Mouse (Mus musculus) heart, embryonic 10.5 days (tissue): ENCODE data around the gene Utrn. TPM values are rescaled to one million over a fixed set of nuclear protein-coding genes. Genes with fewer than 3 reads are reported as not detected.
A peak's percentile ranks its signal among the peaks of the same experiment; 100 is the strongest.

ENCODE experiments used
- DNase-seq: peaks from one replicate; pipeline ENCODE4 v3.0.0-alpha.2; 2017; ENCODE audit warnings: low spot score
- H3K27ac ChIP-seq: fragments of 300-500 bp; sonication (generic); 2 replicates; pipeline ENCODE4 v1.5.1; 2016; ENCODE audit warnings: mild to moderate bottlenecking
- H3K27me3 ChIP-seq: fragments of 300-500 bp; sonication (generic); 2 replicates; pipeline ENCODE4 v1.6.1; 2016; ENCODE audit warnings: mild to moderate bottlenecking; ENCODE audit not compliant: poor library complexity, insufficient read depth, severe bottlenecking
- H3K36me3 ChIP-seq: fragments of 300-500 bp; sonication (generic); 2 replicates; pipeline ENCODE4 v1.6.1; 2016; ENCODE audit warnings: mild to moderate bottlenecking, moderate library complexity
- H3K4me1 ChIP-seq: fragments of 300-500 bp; sonication (generic); 2 replicates; pipeline ENCODE4 v1.6.1; 2016; ENCODE audit warnings: mild to moderate bottlenecking
- H3K4me3 ChIP-seq: fragments of 300-500 bp; sonication (generic); 2 replicates; pipeline ENCODE4 v1.5.1; 2016; ENCODE audit warnings: mild to moderate bottlenecking, moderate library complexity
- H3K9me3 ChIP-seq: fragments of 300-500 bp; sonication (generic); 2 replicates; pipeline ENCODE4 v1.6.1; 2016; ENCODE audit warnings: mild to moderate bottlenecking, moderate library complexity
- WGBS: fragments of 180-500 bp; shearing (Covaris S2); methylation state at CpG from one replicate; pipeline ENCODE4 v1.1.7; 2016; 5-methylcytosine and 5-hydroxymethylcytosine counted together
- polyA plus RNA-seq: library from polyadenylated mRNA; unstranded; fragments of >200 nt; fragmentation: Nextera tagmentation; extraction: Ambion mirVana; gene quantifications from 2 replicates; pipeline ENCODE4 v1.2.1, GENCODE M21; 2016

Gene Utrn
- polyA plus RNA-seq, 1 experiment from 2014 or later, result 65.2 TPM

GRCm38 (mm10) chr10:12729635-12730034, 139.5 kb downstream of the Utrn start:
- peaks cover 22% of the 10 kb centered on the region for H3K4me1 ChIP-seq
- no peaks in the 10 kb centered on the region for H3K9me3 ChIP-seq
- DNase-seq, result no peak
- peaks cover 47% of the 10 kb centered on the region for H3K36me3 ChIP-seq
- no peak overlapping the region for H3K27ac ChIP-seq
- no peaks in the 10 kb centered on the region for H3K27me3 ChIP-seq
- 62% methylated on average over 1 of the region's 1 CpGs for WGBS
- no peak overlapping the region for H3K4me3 ChIP-seq

GRCm38 (mm10) chr10:12729033-12729432, 140.1 kb downstream of the Utrn start:
- Histone ChIP-seq H3K4me3 (no peak overlapping the region), H3K9me3 (no peaks in the 10 kb centered on the region), H3K4me1 (peaks cover 28% of the 10 kb centered on the region), H3K27ac (0 out of 2 replicates have a peak overlapping the region, but pooled peaks have one; percentile 52), H3K27me3 (no peaks in the 10 kb centered on the region), H3K36me3 (peaks cover 44% of the 10 kb centered on the region)
- WGBS, result 59% methylated on average over 5 of the region's 5 CpGs
- no peak for DNase-seq

GRCm38 (mm10) chr10:12727881-12728280, 141.3 kb downstream of the Utrn start:
- Histone ChIP-seq H3K9me3 (no peaks in the 10 kb centered on the region), H3K27me3 (no peaks in the 10 kb centered on the region), H3K4me1 (peaks cover 30% of the 10 kb centered on the region), H3K36me3 (peaks cover 36% of the 10 kb centered on the region), H3K27ac (no peak overlapping the region), H3K4me3 (no peak overlapping the region)
- DNase-seq, result no peak
- 88% methylated on average over 3 of the region's 3 CpGs for WGBS

GRCm38 (mm10) chr10:12726041-12726608, 143.0 kb downstream of the Utrn start:
- Histone ChIP-seq H3K27me3 (no peaks in the 10 kb centered on the region), H3K4me3 (no peak overlapping the region), H3K9me3 (no peaks in the 10 kb centered on the region), H3K4me1 (peaks cover 45% of the 10 kb centered on the region), H3K27ac (no peak overlapping the region), H3K36me3 (peaks cover 32% of the 10 kb centered on the region)
- WGBS, result 74% methylated on average over 13 of the region's 13 CpGs
- no peak for DNase-seq

- WGBS, result 62% methylated on average over 14 of the region's 14 CpGs
- peak; percentile 79 for DNase-seq
- H3K36me3 ChIP-seq, result peaks cover 37% of the 10 kb centered on the region
- H3K4me3 ChIP-seq, result no peak overlapping the region
- peaks cover 45% of the 10 kb centered on the region for H3K4me1 ChIP-seq
- no peaks in the 10 kb centered on the region for H3K27me3 ChIP-seq
- H3K9me3 ChIP-seq, result no peaks in the 10 kb centered on the region
- H3K27ac ChIP-seq, result peak overlapping the region; percentile 52; the same call in 1 of the 2 replicates
These were observed 144.7 kb downstream of the Utrn start for GRCm38 (mm10) chr10:12724247-12725001.

GRCm38 (mm10) chr10:12723269-12723668, 145.9 kb downstream of the Utrn start:
- H3K27ac ChIP-seq, result no peak overlapping the region
- H3K9me3 ChIP-seq, result no peaks in the 10 kb centered on the region
- WGBS, result 69% methylated on average over 3 of the region's 3 CpGs
- DNase-seq, result no peak
- peaks cover 39% of the 10 kb centered on the region for H3K36me3 ChIP-seq
- H3K27me3 ChIP-seq, result no peaks in the 10 kb centered on the region
- no peak overlapping the region for H3K4me3 ChIP-seq
- H3K4me1 ChIP-seq, result peaks cover 43% of the 10 kb centered on the region

- DNase-seq, result no peak
- WGBS, result 81% methylated on average over 2 of the region's 2 CpGs
- no peaks in the 10 kb centered on the region for H3K9me3 ChIP-seq
- H3K27me3 ChIP-seq, result no peaks in the 10 kb centered on the region
- H3K4me3 ChIP-seq, result no peak overlapping the region
- peaks cover 38% of the 10 kb centered on the region for H3K36me3 ChIP-seq
- H3K4me1 ChIP-seq, result peaks cover 53% of the 10 kb centered on the region
- peak overlapping the region; percentile 12; the same call in 1 of the 2 replicates for H3K27ac ChIP-seq
These were observed 147.1 kb downstream of the Utrn start for GRCm38 (mm10) chr10:12722111-12722510.

GRCm38 (mm10) chr10:12718386-12718785, 150.8 kb downstream of the Utrn start:
- Histone ChIP-seq H3K27me3 (no peaks in the 10 kb centered on the region), H3K4me3 (no peak overlapping the region), H3K36me3 (peaks cover 44% of the 10 kb centered on the region), H3K4me1 (peaks cover 29% of the 10 kb centered on the region), H3K27ac (no peak overlapping the region), H3K9me3 (no peaks in the 10 kb centered on the region)
- DNase-seq, result peak; percentile 6
- 88% methylated on average over 8 of the region's 8 CpGs for WGBS

GRCm38 (mm10) chr10:12717381-12717780, 151.8 kb downstream of the Utrn start:
- H3K36me3 ChIP-seq, result peaks cover 54% of the 10 kb centered on the region
- peaks cover 29% of the 10 kb centered on the region for H3K4me1 ChIP-seq
- DNase-seq, result peak; percentile 58
- no peak overlapping the region for H3K4me3 ChIP-seq
- H3K27me3 ChIP-seq, result no peaks in the 10 kb centered on the region
- H3K27ac ChIP-seq, result no peak overlapping the region
- no peaks in the 10 kb centered on the region for H3K9me3 ChIP-seq
- 80% methylated on average over 3 of the region's 3 CpGs for WGBS

- WGBS, result 83% methylated on average over 5 of the region's 5 CpGs
- DNase-seq, result no peak
- Histone ChIP-seq H3K27ac (no peak overlapping the region), H3K36me3 (peaks cover 59% of the 10 kb centered on the region), H3K4me1 (peaks cover 23% of the 10 kb centered on the region), H3K9me3 (no peaks in the 10 kb centered on the region), H3K27me3 (no peaks in the 10 kb centered on the region), H3K4me3 (no peak overlapping the region)
These were observed 152.4 kb downstream of the Utrn start for GRCm38 (mm10) chr10:12716657-12717327.

- Histone ChIP-seq H3K36me3 (peaks cover 67% of the 10 kb centered on the region), H3K27ac (no peak overlapping the region), H3K9me3 (no peaks in the 10 kb centered on the region), H3K4me1 (peaks cover 14% of the 10 kb centered on the region), H3K4me3 (no peak overlapping the region), H3K27me3 (no peaks in the 10 kb centered on the region)
- peak; percentile 51 for DNase-seq
- WGBS, result 88% methylated on average over 14 of the region's 14 CpGs
These were observed 155.8 kb downstream of the Utrn start for GRCm38 (mm10) chr10:12713236-12713855.

GRCm38 (mm10) chr10:12711332-12711831, 157.8 kb downstream of the Utrn start:
- WGBS, result 87% methylated on average over 11 of the region's 11 CpGs
- Histone ChIP-seq H3K27me3 (no peaks in the 10 kb centered on the region), H3K27ac (no peak overlapping the region), H3K36me3 (peaks cover 65% of the 10 kb centered on the region), H3K4me1 (peaks cover 3% of the 10 kb centered on the region; the same call in 1 of the 2 replicates), H3K4me3 (no peak overlapping the region), H3K9me3 (no peaks in the 10 kb centered on the region)
- peak; percentile 45 for DNase-seq
